Mouse (Mus musculus): Measurements from ENCODE around the gene Pard3. TPM values are rescaled to one million over a fixed set of nuclear protein-coding genes. Genes with fewer than 3 reads are reported as not detected.

The Pard3 gene
- polyA plus RNA-seq, 1 experiment, result 10.4 TPM

DNA sequence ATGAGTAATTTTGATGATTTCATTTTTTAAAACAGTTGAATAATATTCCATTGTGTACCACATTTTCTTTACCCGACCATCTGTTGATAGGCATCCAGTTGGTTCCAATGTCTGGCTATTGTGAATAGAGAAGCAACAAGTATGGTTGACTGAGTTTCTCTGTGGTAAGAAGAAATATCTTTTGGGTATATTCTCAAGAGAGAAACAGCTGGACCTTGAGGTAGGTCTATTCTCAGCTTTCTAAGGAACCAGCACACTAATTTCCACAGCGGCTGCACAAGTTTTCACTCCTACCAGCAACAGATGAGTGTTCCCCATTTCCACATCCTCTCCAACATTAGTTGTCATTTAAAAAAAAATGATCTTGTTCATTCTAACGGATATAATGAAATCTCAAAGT is 558.4 kb downstream of the Pard3 start:
- no peak for DNase-seq
- H3K27me3 ChIP-seq (ENCODE audit: control insufficient read depth, insufficient read depth, low read length), result no peaks in the 10 kb centered on the region
- no peak overlapping the region for H3K27ac ChIP-seq (ENCODE audit: control insufficient read depth, insufficient read depth, low read length)
- 97% methylated on average over 3 of the region's 3 CpGs for WGBS
- H3K4me3 ChIP-seq (ENCODE audit: control insufficient read depth, insufficient read depth, low read length), result no peak overlapping the region
- TF ChIP-seq POLR2A (IDR thresholded peaks at IDR 0.05; ENCODE audit: control insufficient read depth, extremely low read depth, insufficient read depth, low read length, poor library complexity), result no peak
- no peak for TF ChIP-seq CTCF (IDR thresholded peaks at IDR 0.05; ENCODE audit: borderline replicate concordance, control insufficient read depth, extremely low read depth, insufficient read depth, low read length, poor library complexity)
- H3K36me3 ChIP-seq (ENCODE audit: control insufficient read depth, insufficient read depth, low read length), result no peaks in the 10 kb centered on the region
- no peaks in the 10 kb centered on the region for H3K4me1 ChIP-seq (replicated peaks; ENCODE audit: control insufficient read depth, insufficient read depth, low read length)

DNA sequence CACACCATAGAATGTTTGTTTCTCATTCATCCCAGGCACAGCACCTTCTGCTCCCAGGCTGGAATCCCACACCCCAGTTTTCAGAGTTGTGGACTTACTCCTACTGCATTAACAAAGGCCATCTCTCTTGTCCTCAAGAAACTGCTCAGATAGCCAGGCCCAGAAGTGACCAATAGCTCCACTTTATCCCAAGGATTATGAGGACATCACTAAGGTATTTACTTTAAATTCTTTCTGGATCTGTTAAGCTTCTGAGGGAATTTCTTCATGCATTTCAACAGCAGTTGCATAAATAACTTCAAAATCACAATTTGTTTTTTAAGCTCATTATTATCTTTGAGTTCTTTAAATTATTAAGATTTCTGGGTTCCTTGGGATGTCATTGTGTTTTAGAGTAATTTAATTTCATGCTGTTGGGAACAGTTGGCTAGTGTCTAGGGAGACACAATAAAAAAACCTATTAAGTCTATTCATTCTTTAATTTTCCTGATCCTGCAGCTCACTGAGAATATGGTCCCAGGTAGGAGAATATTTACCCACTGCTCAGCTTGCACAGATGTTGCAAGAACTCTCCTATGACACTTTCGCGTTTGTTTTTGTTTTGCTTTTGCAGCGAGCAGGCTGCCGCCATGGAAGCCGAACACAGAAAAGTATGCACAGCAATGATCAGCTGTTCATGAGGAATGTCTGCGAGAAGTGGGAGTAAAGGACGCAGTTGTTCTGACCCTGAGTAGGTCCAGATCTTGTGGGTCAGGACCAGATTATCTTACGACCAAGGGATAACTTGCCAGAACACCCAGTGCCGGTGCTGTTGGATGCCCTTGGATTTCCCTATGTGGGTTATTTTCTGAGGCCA is 574.8 kb downstream of the Pard3 start:
- H3K4me1 ChIP-seq (replicated peaks; ENCODE audit: control insufficient read depth, insufficient read depth, low read length), result no peaks in the 10 kb centered on the region
- no peaks in the 10 kb centered on the region for H3K27me3 ChIP-seq (ENCODE audit: control insufficient read depth, insufficient read depth, low read length)
- no peak for DNase-seq
- H3K27ac ChIP-seq (ENCODE audit: control insufficient read depth, insufficient read depth, low read length), result no peak overlapping the region
- 94% methylated on average over 9 of the region's 9 CpGs for WGBS
- no peak for TF ChIP-seq CTCF (IDR thresholded peaks at IDR 0.05; ENCODE audit: borderline replicate concordance, control insufficient read depth, extremely low read depth, insufficient read depth, low read length, poor library complexity)
- no peak for TF ChIP-seq POLR2A (IDR thresholded peaks at IDR 0.05; ENCODE audit: control insufficient read depth, extremely low read depth, insufficient read depth, low read length, poor library complexity)
- H3K4me3 ChIP-seq (ENCODE audit: control insufficient read depth, insufficient read depth, low read length), result no peak overlapping the region
- no peaks in the 10 kb centered on the region for H3K36me3 ChIP-seq (ENCODE audit: control insufficient read depth, insufficient read depth, low read length)

DNA sequence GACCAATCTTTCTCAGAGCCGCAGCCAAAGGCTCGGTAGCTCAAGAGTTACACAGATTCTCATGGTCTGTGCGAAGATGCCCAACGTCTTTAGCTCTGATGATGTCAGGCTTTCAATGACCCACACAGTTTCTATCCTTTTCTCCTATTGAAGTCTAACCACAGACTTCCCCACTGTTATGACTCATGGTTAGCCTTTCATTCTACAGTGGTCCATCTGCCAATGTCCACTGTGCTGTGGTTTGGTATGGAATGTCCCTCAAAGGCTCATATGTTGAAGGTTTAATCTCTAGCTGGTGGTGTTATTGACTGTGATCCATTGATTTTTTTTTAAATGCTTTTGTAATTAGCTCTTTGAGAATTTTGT is 575.4 kb downstream of the Pard3 start:
- 90% methylated on average over 4 of the region's 4 CpGs for WGBS
- H3K36me3 ChIP-seq (ENCODE audit: control insufficient read depth, insufficient read depth, low read length), result no peaks in the 10 kb centered on the region
- no peaks in the 10 kb centered on the region for H3K4me1 ChIP-seq (replicated peaks; ENCODE audit: control insufficient read depth, insufficient read depth, low read length)
- no peak overlapping the region for H3K4me3 ChIP-seq (ENCODE audit: control insufficient read depth, insufficient read depth, low read length)
- H3K27ac ChIP-seq (ENCODE audit: control insufficient read depth, insufficient read depth, low read length), result no peak overlapping the region
- H3K27me3 ChIP-seq (ENCODE audit: control insufficient read depth, insufficient read depth, low read length), result no peaks in the 10 kb centered on the region
- no peak for DNase-seq
- TF ChIP-seq CTCF (IDR thresholded peaks at IDR 0.05; ENCODE audit: borderline replicate concordance, control insufficient read depth, extremely low read depth, insufficient read depth, low read length, poor library complexity), result no peak
- no peak for TF ChIP-seq POLR2A (IDR thresholded peaks at IDR 0.05; ENCODE audit: control insufficient read depth, extremely low read depth, insufficient read depth, low read length, poor library complexity)

DNA sequence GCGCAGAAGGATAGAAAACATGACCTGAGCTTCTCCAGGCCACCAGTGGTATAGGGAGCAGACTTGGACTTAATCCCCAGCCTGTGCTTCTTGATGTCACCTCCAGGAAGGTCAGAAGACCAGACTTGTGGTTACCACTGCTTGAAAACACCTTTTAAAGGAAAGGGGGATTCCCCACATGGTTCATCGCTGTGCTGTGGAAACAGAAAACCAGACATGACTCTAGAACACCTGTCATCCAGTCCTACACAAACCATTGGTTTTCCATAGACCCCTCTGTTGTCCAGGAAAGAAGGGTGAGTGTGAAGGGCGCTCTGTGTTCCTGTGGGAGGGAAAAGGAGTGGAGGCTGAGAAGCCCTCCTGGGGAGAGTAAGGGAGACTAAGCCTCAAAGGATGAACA is 591.9 kb downstream of the Pard3 start:
- Histone ChIP-seq H3K27me3 (ENCODE audit: control insufficient read depth, insufficient read depth, low read length) (no peaks in the 10 kb centered on the region), H3K27ac (ENCODE audit: control insufficient read depth, insufficient read depth, low read length) (no peak overlapping the region), H3K4me1 (replicated peaks; ENCODE audit: control insufficient read depth, insufficient read depth, low read length) (no peaks in the 10 kb centered on the region), H3K4me3 (ENCODE audit: control insufficient read depth, insufficient read depth, low read length) (no peak overlapping the region), H3K36me3 (ENCODE audit: control insufficient read depth, insufficient read depth, low read length) (no peaks in the 10 kb centered on the region)
- 66% methylated on average over 3 of the region's 3 CpGs for WGBS
- TF ChIP-seq CTCF (IDR thresholded peaks at IDR 0.05; ENCODE audit: borderline replicate concordance, control insufficient read depth, extremely low read depth, insufficient read depth, low read length, poor library complexity) (no peak), POLR2A (IDR thresholded peaks at IDR 0.05; ENCODE audit: control insufficient read depth, extremely low read depth, insufficient read depth, low read length, poor library complexity) (no peak)
- DNase-seq, result no peak

Other genes starting within 250 kb of the Pard3 start
- gene Tomm20, start 118.0 kb upstream of the Pard3 start, polyA plus RNA-seq (2012; rRNA removed), result 432 and 529 TPM in 2 replicates
- gene Rbm34, start 92.8 kb upstream of the Pard3 start, polyA plus RNA-seq (2012; rRNA removed), result 3.4 and 3.7 TPM in 2 replicates